ENCODE assay signal across 24 mouse cellular contexts in the genomic region with DNA sequence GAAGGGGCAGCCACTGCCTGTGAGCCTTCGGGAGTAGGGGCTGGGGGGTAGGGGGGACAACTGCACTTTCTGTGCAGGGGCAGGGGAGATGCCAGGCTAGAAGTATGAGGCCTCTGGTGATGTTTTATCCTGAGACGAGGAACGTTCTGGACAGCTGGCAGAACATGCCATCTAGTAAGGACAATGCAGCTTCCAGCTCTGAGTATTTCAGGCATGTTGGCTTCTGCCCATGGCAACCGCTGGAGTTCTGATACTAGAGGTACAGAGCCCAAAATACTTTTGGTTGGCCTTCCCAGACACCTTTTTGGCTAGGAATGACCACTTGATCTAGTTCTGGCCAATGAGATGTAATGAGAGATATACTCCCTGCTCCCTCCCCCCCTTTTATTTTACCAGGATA. TPM values are rescaled to one million over a fixed set of nuclear protein-coding genes. Genes with fewer than 3 reads are reported as not detected.
DNase-seq lines count a peak whose midpoint lies in the region; ATAC-seq and TF ChIP-seq lines count a peak whose summit lies in the region.
"Had no signal": no experiment of that assay in that cellular context is flagged by ENCODE, and none has a peak within 500 bp of the region (broad histone marks: within the 10 kb centered on the region; RNA-seq: fewer than 3 reads in every experiment).

No protein-coding gene starts in this region.

- H3K4me2 ChIP-seq in heart, embryonic 12.5 days, result no peak overlapping the region
- no peak overlapping the region for H3K4me2 ChIP-seq in midbrain, embryonic 11.5 days
- H3K4me2 ChIP-seq: hindbrain, embryonic 15.5 days had no signal

- no peak for ATAC-seq in heart, embryonic 12.5 days (ENCODE audit: insufficient number of reproducible peaks, low FRiP score)
- ATAC-seq in midbrain, embryonic 11.5 days (ENCODE audit: low FRiP score), result no peak
- ATAC-seq: CD4-positive, CD25-positive, alpha-beta regulatory T cell, adult 4 months; forebrain, embryonic 14.5 days; intestine, embryonic 16.5 days had no signal

- H3K36me3 ChIP-seq in heart, embryonic 12.5 days, result no peaks in the 10 kb centered on the region
- H3K36me3 ChIP-seq in midbrain, embryonic 10.5 days, result no peaks in the 10 kb centered on the region
- no peaks in the 10 kb centered on the region for H3K36me3 ChIP-seq in midbrain, embryonic 11.5 days (ENCODE audit: control insufficient read depth, insufficient read depth, low read length)
- H3K36me3 ChIP-seq in kidney, adult 2 months (ENCODE audit: control insufficient read depth, insufficient read depth, low read length), result no peaks in the 10 kb centered on the region
- H3K36me3 ChIP-seq: embryonic facial prominence, embryonic 10.5 days; forebrain, embryonic 10.5 days; G1E; hindbrain, embryonic 15.5 days had no signal

- no peak overlapping the region for H3K4me3 ChIP-seq in heart, embryonic 12.5 days
- no peak overlapping the region for H3K4me3 ChIP-seq in midbrain, embryonic 10.5 days
- H3K4me3 ChIP-seq in midbrain, embryonic 11.5 days (ENCODE audit: low read depth, low read length), result no peak overlapping the region
- no peak overlapping the region for H3K4me3 ChIP-seq in kidney, adult 2 months (ENCODE audit: insufficient read depth, low read depth, low read length)
- H3K4me3 ChIP-seq: embryonic facial prominence, embryonic 10.5 days; forebrain, embryonic 10.5 days; gastrocnemius, adult 2 months; hindbrain, embryonic 15.5 days had no signal

- 55% methylated on average over 4 of the region's 4 CpGs for WGBS in heart, embryonic 12.5 days
- 80% methylated on average over 4 of the region's 4 CpGs for WGBS in midbrain, embryonic 10.5 days
- WGBS in midbrain, embryonic 11.5 days, result 78% methylated on average over 4 of the region's 4 CpGs
- WGBS in kidney, adult 2 months, result 81% methylated on average over 4 of the region's 4 CpGs

- no peak for TF ChIP-seq CTCF in kidney, adult 2 months (conservative IDR thresholded peaks at IDR 0.05; ENCODE audit: insufficient read depth, insufficient read length, low read depth, low read length)

- H3K27me3 ChIP-seq in heart, embryonic 12.5 days (replicated peaks), result peaks cover 25% of the 10 kb centered on the region
- peaks cover 98% of the 10 kb centered on the region for H3K27me3 ChIP-seq in midbrain, embryonic 10.5 days (ENCODE audit: low read depth, poor library complexity, severe bottlenecking)
- 0 out of 2 replicates have a peak, but pooled peaks cover 2% of the 10 kb centered on the region for H3K27me3 ChIP-seq in midbrain, embryonic 11.5 days (ENCODE audit: control insufficient read depth, insufficient read depth, low read length)
- no peaks in the 10 kb centered on the region for H3K27me3 ChIP-seq in kidney, adult 2 months (replicated peaks; ENCODE audit: control insufficient read depth, insufficient read depth, low read length)

- no peaks in the 10 kb centered on the region for H3K9me3 ChIP-seq in heart, embryonic 12.5 days (replicated peaks)
- no peaks in the 10 kb centered on the region for H3K9me3 ChIP-seq in midbrain, embryonic 10.5 days (replicated peaks)
- H3K9me3 ChIP-seq in midbrain, embryonic 11.5 days (ENCODE audit: control insufficient read depth, low read length), result no peaks in the 10 kb centered on the region
- H3K9me3 ChIP-seq: embryonic facial prominence, embryonic 10.5 days; forebrain, embryonic 10.5 days; hindbrain, embryonic 15.5 days had no signal

- no peak overlapping the region for H3K9ac ChIP-seq in heart, embryonic 12.5 days
- no peak overlapping the region for H3K9ac ChIP-seq in midbrain, embryonic 11.5 days (ENCODE audit: low read length)
- H3K9ac ChIP-seq: hindbrain, embryonic 15.5 days had no signal

- no peak for TF ChIP-seq POLR2A in kidney, adult 2 months (IDR thresholded peaks at IDR 0.05; ENCODE audit: low read depth, low read length)

- intact Hi-C loops in heart, postnatal 10 days (cut with DNase I), result loop anchor here (5.0 kb wide), 1 partner anchor 42 kb away; no protein-coding TSS in a partner anchor

- peak; percentile 93 for DNase-seq in heart, adult 11 months
- no peak for DNase-seq in midbrain, embryonic 10.5 days (ENCODE audit: low spot score)
- DNase-seq in midbrain, embryonic 11.5 days (ENCODE audit: low spot score, missing footprints), result no peak
- peak; percentile 68 to 70 for DNase-seq in heart, postnatal 10 days
- DNase-seq in natural killer cell, adult 2 months (ENCODE audit: low spot score in 2 of 2), result no peak
- DNase-seq in kidney, adult 2 months, result no peak
- no peak for DNase-seq in layer of hippocampus, postnatal 36 days
- DNase-seq: adrenal gland, postnatal 14 days; B cell, adult 2 months; cerebellum, adult 18-20 months; cerebellum, adult 9-11 months; gastrocnemius, adult 2 months; gastrocnemius, postnatal 25 days; kidney, adult 8-10 months had no signal

- peaks cover 28% of the 10 kb centered on the region for H3K4me1 ChIP-seq in heart, embryonic 12.5 days (replicated peaks)
- H3K4me1 ChIP-seq in midbrain, embryonic 10.5 days, result peaks cover 49% of the 10 kb centered on the region
- H3K4me1 ChIP-seq in midbrain, embryonic 11.5 days (ENCODE audit: control insufficient read depth, insufficient read depth, low read length), result peaks cover 6% of the 10 kb centered on the region
- no peaks in the 10 kb centered on the region; the same call in 1 of the 2 replicates for H3K4me1 ChIP-seq in kidney, adult 2 months (ENCODE audit: control insufficient read depth, insufficient read depth, low read length)
- H3K4me1 ChIP-seq: hindbrain, embryonic 15.5 days had no signal

- no peak overlapping the region for H3K27ac ChIP-seq in heart, embryonic 12.5 days (ENCODE audit: poor library complexity, severe bottlenecking)
- H3K27ac ChIP-seq in midbrain, embryonic 10.5 days (replicated peaks), result 0 out of 2 replicates have a peak overlapping the region, but pooled peaks have one; percentile 33
- no peak overlapping the region for H3K27ac ChIP-seq in midbrain, embryonic 11.5 days (ENCODE audit: low read depth, low read length)
- no peak overlapping the region for H3K27ac ChIP-seq in kidney, adult 2 months (ENCODE audit: insufficient read depth, low read depth, low read length)
- H3K27ac ChIP-seq: embryonic facial prominence, embryonic 10.5 days; forebrain, embryonic 10.5 days; gastrocnemius, adult 2 months; hindbrain, embryonic 15.5 days had no signal

RNA-seq across cellular contexts. Expression of a gene that starts 52.5 kb away (rescaled TPM):
- 19.0 and 21.7 TPM in 2 replicates for polyA plus RNA-seq in heart, embryonic 12.5 days (2016; fragmentation: Nextera tagmentation; extraction: Ambion mirVana)
- polyA plus RNA-seq in midbrain, embryonic 10.5 days (2016; fragmentation: Nextera tagmentation; extraction: Ambion mirVana), result 46.2 and 49.9 TPM in 2 replicates
- polyA plus RNA-seq in midbrain, embryonic 11.5 days (2014; fragmentation: Nextera tagmentation; extraction: Ambion mirVana), result 38.7 and 45.1 TPM in 2 replicates
- total RNA-seq in heart, postnatal 10 days (2021), result 10 to 100 TPM; 33.8 to 44.3 TPM
- polyA plus RNA-seq in kidney, adult 2 months (2012; rRNA removed), result 22.3 and 28.5 TPM in 2 replicates
- under 1 TPM; 0.23 to 0.25 TPM for total RNA-seq in layer of hippocampus, postnatal 36 days (2021)
- total RNA-seq: granulocyte monocyte progenitor cell, adult 5-6 weeks; hematopoietic stem cell, adult 5-6 weeks had no signal
- polyA plus RNA-seq: CD4-positive, CD25-positive, alpha-beta regulatory T cell, adult 4 months; G1E had no signal

Comparison
In these comparisons a context has a peak if more than half of its experiments do, and no peak if none do; other contexts are left out.
1. DNase-seq: peak in heart, adult 11 months (single experiment) and heart, postnatal 10 days (2 of 2); none in midbrain, embryonic 10.5 days (single experiment), midbrain, embryonic 11.5 days (single experiment), natural killer cell, adult 2 months (0 of 2), kidney, adult 2 months (single experiment) and layer of hippocampus, postnatal 36 days (0 of 2).